Comparison of ENCODE assay signal across 9 mouse cellular contexts in the genomic region with DNA sequence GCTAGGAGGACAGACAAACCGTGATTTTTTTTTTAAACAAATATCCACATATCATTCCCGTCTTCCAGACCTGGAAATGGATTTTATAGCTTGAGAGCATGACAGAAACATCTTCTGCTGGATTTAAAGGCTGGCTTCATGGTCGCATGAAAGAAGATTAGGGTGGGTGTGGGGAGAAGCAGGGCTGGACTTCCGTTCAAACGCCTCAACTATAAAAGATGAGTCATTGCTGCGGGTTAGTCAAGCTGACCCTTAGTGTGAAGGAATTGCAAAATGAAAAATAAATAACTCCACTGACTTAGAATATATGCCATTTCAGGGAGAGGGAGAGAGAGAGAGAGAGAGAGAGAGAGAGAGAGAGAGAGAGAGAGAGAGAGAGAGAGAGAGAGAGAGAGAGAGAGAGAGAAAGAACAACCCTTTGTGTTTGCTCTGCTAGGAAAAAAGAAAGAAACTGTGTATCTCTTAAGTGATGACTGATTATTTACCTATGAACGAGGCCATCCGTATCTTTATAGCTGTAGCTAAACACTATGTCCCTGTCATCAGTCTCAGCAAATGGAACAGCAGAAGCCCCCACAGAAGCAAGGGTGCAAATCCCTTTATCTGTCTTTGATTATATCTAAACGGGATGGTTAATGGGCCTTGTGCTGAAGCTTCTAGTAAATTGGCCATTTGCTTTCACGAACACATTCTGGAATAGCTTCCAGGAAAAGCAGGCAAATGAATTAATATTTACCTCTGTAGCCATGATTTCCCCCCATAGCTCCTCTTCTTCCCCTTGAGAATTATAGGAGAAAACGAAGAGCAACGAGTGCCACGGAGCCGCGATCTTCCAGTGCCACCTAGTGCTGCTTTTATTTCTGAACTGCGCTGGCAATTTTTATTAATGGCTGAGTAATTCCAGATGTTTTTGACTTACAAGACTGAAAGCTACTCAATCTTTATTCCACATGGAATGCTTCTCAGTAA.
A peak's percentile ranks its signal among the peaks of the same experiment; 100 is the strongest.
DNase-seq lines count a peak whose midpoint lies in the region; ATAC-seq lines count a peak whose summit lies in the region.
"Had no signal": no experiment of that assay in that cellular context is flagged by ENCODE, and none has a peak within 500 bp of the region (broad histone marks: within the 10 kb centered on the region; RNA-seq: fewer than 3 reads in every experiment).

No protein-coding gene starts in this region.

- peak; percentile 8 for DNase-seq in gastrocnemius, postnatal 10 days
- no peak for DNase-seq in gastrocnemius, postnatal 36 days
- peak; percentile 72 for DNase-seq in adipocyte (ENCODE audit: low spot score)
- DNase-seq in hindlimb bud, embryonic 11.5 days (ENCODE audit: extremely low spot score, low read depth, low spot score), result peak; percentile 73
- DNase-seq in cerebellum, adult 9-10 months, result no peak

- no peak overlapping the region for H3K27ac ChIP-seq in forebrain, embryonic 15.5 days (replicated peaks)
- H3K27ac ChIP-seq in limb, embryonic 13.5 days, result no peak overlapping the region
- peak overlapping the region; percentile 87 for H3K27ac ChIP-seq in neural tube, embryonic 13.5 days (replicated peaks)

- H3K9me3 ChIP-seq in forebrain, embryonic 15.5 days, result no peaks in the 10 kb centered on the region
- H3K9me3 ChIP-seq in limb, embryonic 13.5 days, result no peaks in the 10 kb centered on the region
- no peaks in the 10 kb centered on the region for H3K9me3 ChIP-seq in neural tube, embryonic 13.5 days

- peak; percentile 84 for ATAC-seq in forebrain, embryonic 15.5 days (replicated peaks)
- ATAC-seq in limb, embryonic 13.5 days (ENCODE audit: low FRiP score, low read depth), result peak; percentile 80
- peak; percentile 89 for ATAC-seq in neural tube, embryonic 13.5 days (ENCODE audit: low read depth)

- H3K4me2 ChIP-seq in forebrain, embryonic 15.5 days (replicated peaks), result peak overlapping the region; percentile 19
- peak overlapping the region; percentile 60 for H3K4me2 ChIP-seq in limb, embryonic 13.5 days (replicated peaks)
- peak overlapping the region; percentile 52 for H3K4me2 ChIP-seq in neural tube, embryonic 13.5 days

- H3K4me3 ChIP-seq in forebrain, embryonic 15.5 days, result peak overlapping the region; percentile 3; the same call in 1 of the 2 replicates
- peak overlapping the region; percentile 38 for H3K4me3 ChIP-seq in limb, embryonic 13.5 days
- peak overlapping the region; percentile 20 for H3K4me3 ChIP-seq in neural tube, embryonic 13.5 days

- H3K36me3 ChIP-seq in forebrain, embryonic 15.5 days, result no peaks in the 10 kb centered on the region
- no peaks in the 10 kb centered on the region for H3K36me3 ChIP-seq in limb, embryonic 13.5 days
- H3K36me3 ChIP-seq in neural tube, embryonic 13.5 days, result no peaks in the 10 kb centered on the region
- H3K36me3 ChIP-seq: G1E had no signal

- intact Hi-C loops in gastrocnemius, postnatal 36 days (cut with DNase I), result loop anchor here (5.0 kb wide), 1 partner anchor 752 kb away; no protein-coding TSS in a partner anchor

- H3K27me3 ChIP-seq in forebrain, embryonic 15.5 days, result no peaks in the 10 kb centered on the region
- H3K27me3 ChIP-seq in limb, embryonic 13.5 days, result no peaks in the 10 kb centered on the region
- H3K27me3 ChIP-seq in neural tube, embryonic 13.5 days, result no peaks in the 10 kb centered on the region

- no peak overlapping the region for H3K9ac ChIP-seq in forebrain, embryonic 15.5 days (replicated peaks)
- H3K9ac ChIP-seq in limb, embryonic 13.5 days, result no peak overlapping the region
- peak overlapping the region; percentile 61; the same call in 1 of the 2 replicates for H3K9ac ChIP-seq in neural tube, embryonic 13.5 days

- 26% methylated on average over 16 of the region's 16 CpGs for WGBS in forebrain, embryonic 15.5 days
- WGBS in limb, embryonic 13.5 days, result 21% methylated on average over 16 of the region's 16 CpGs
- WGBS in neural tube, embryonic 13.5 days, result 26% methylated on average over 16 of the region's 16 CpGs

- H3K4me1 ChIP-seq in forebrain, embryonic 15.5 days, result no peaks in the 10 kb centered on the region
- peaks cover 5% of the 10 kb centered on the region; the same call in 1 of the 2 replicates for H3K4me1 ChIP-seq in limb, embryonic 13.5 days
- 0 out of 2 replicates have a peak, but pooled peaks cover 8% of the 10 kb centered on the region for H3K4me1 ChIP-seq in neural tube, embryonic 13.5 days (replicated peaks)

Comparison
In these comparisons a context has a peak if more than half of its experiments do, and no peak if none do; other contexts are left out.
1. DNase-seq: peak in gastrocnemius, postnatal 10 days (single experiment), adipocyte (single experiment) and hindlimb bud, embryonic 11.5 days (single experiment); none in gastrocnemius, postnatal 36 days (0 of 2) and cerebellum, adult 9-10 months (single experiment).
2. Peak in every context shown above with its lines, with median percentiles within 50 percentile points of each other: ATAC-seq, H3K4me2 ChIP-seq and H3K4me3 ChIP-seq.